Mouse (Mus musculus) megakaryocyte, embryonic 14.5 days (primary cell): ENCODE results near the gene Slc44a3.

ENCODE experiments used
- FLI1 ChIP-seq: IDR thresholded peaks from 2 replicates; pipeline ENCODE4 v1.6.1; 2012; ENCODE audit warnings: low read length, inconsistent platforms, mixed read lengths
- GATA1 ChIP-seq: IDR thresholded peaks from 3 replicates; pipeline ENCODE4 v1.6.1; 2012; ENCODE audit warnings: mixed read lengths, low read length, inconsistent platforms, borderline replicate concordance

- TF ChIP-seq GATA1 (no peak), FLI1 (no peak)
Observed at GRCm38 (mm10) chr3:121427520-121427908, 104.7 kb downstream of the Slc44a3 start.
